Mouse (Mus musculus) testis, postnatal 14 days (tissue): ENCODE data around the gene Nlrc4.

Source experiments
- DNase-seq: peaks from one replicate; pipeline ENCODE4 v3.0.0; 2021; ENCODE audit warnings: low spot score

Gene Nlrc4

GRCm38 (mm10) chr17:74430074-74430473 lies 28.9 kb downstream of the Nlrc4 start:
- DNase-seq: no peak

GRCm38 (mm10) chr17:74424401-74425005 lies 34.4 kb downstream of the Nlrc4 start:
- DNase-seq: no peak

- no peak for DNase-seq
Observed at GRCm38 (mm10) chr17:74420656-74421055, 38.3 kb downstream of the Nlrc4 start.

- no peak for DNase-seq
Observed at GRCm38 (mm10) chr17:74418171-74418570, 40.8 kb downstream of the Nlrc4 start.

GRCm38 (mm10) chr17:74416841-74417360 lies 42.0 kb downstream of the Nlrc4 start:
- DNase-seq: no peak

- DNase-seq: no peak
Observed at GRCm38 (mm10) chr17:74414671-74415070, 44.3 kb downstream of the Nlrc4 start.

GRCm38 (mm10) chr17:74413324-74413723 lies 45.6 kb downstream of the Nlrc4 start:
- no peak for DNase-seq

GRCm38 (mm10) chr17:74409722-74410121 lies 49.2 kb downstream of the Nlrc4 start:
- DNase-seq: no peak

GRCm38 (mm10) chr17:74406487-74406886 lies 52.5 kb downstream of the Nlrc4 start:
- DNase-seq: no peak

GRCm38 (mm10) chr17:74402486-74403222 lies 56.3 kb downstream of the Nlrc4 start:
- DNase-seq: no peak

GRCm38 (mm10) chr17:74397173-74397572 lies 61.8 kb downstream of the Nlrc4 start:
- no peak for DNase-seq

GRCm38 (mm10) chr17:74396766-74397165 lies 62.2 kb downstream of the Nlrc4 start:
- DNase-seq: no peak

GRCm38 (mm10) chr17:74395383-74396065 lies 63.4 kb downstream of the Nlrc4 start, which contains the start of gene Slc30a6:
Gene Slc30a6, plus strand, starts transcription at chr17:74395608.
- DNase-seq: peak; percentile 96

- DNase-seq: no peak
Observed at GRCm38 (mm10) chr17:74394855-74395254, 64.1 kb downstream of the Nlrc4 start.

GRCm38 (mm10) chr17:74394381-74394780 lies 64.6 kb downstream of the Nlrc4 start:
- DNase-seq: no peak

- no peak for DNase-seq
Observed at GRCm38 (mm10) chr17:74389847-74390246, 69.1 kb downstream of the Nlrc4 start.

GRCm38 (mm10) chr17:74386657-74387056 lies 72.3 kb downstream of the Nlrc4 start:
- DNase-seq: no peak

- no peak for DNase-seq
Observed at GRCm38 (mm10) chr17:74376916-74377315, 82.0 kb downstream of the Nlrc4 start.
